Mouse (Mus musculus): ENCODE data around the gene Spata13. TPM values are rescaled to one million over a fixed set of nuclear protein-coding genes. Genes with fewer than 3 reads are reported as not detected.
A peak's percentile ranks its signal among the peaks of the same experiment; 100 is the strongest.

Gene Spata13
- polyA plus RNA-seq, 1 experiment from 2014 or later: 16.1 TPM

GRCm38 (mm10) chr14:60656701-60657085 is 22.9 kb downstream of the Spata13 start:
- Histone ChIP-seq H3K4me1 (replicated peaks; ENCODE audit: control insufficient read depth, insufficient read depth, low read length) (peaks cover 21% of the 10 kb centered on the region), H3K4me3 (ENCODE audit: low read depth, low read length) (no peak overlapping the region), H3K27ac (ENCODE audit: low read depth, low read length) (peak overlapping the region; percentile 40), H3K9ac (ENCODE audit: low read depth, low read length) (no peak overlapping the region), H3K9me3 (ENCODE audit: control insufficient read depth, low read length) (no peaks in the 10 kb centered on the region), H3K4me2 (no peak overlapping the region), H3K27me3 (replicated peaks; ENCODE audit: control insufficient read depth, insufficient read depth, low read length) (no peaks in the 10 kb centered on the region), H3K36me3 (ENCODE audit: control insufficient read depth, insufficient read depth, low read length) (no peaks in the 10 kb centered on the region)
- 82% methylated on average over 11 of the region's 11 CpGs for WGBS
- DNase-seq (ENCODE audit: low spot score): no peak
- no peak for ATAC-seq (replicated peaks; ENCODE audit: low FRiP score)

- H3K9me3 ChIP-seq (ENCODE audit: control insufficient read depth, low read length): no peaks in the 10 kb centered on the region
- DNase-seq (ENCODE audit: low spot score): no peak
- no peak overlapping the region for H3K9ac ChIP-seq (ENCODE audit: low read depth, low read length)
- no peak overlapping the region for H3K4me3 ChIP-seq (ENCODE audit: low read depth, low read length)
- no peaks in the 10 kb centered on the region for H3K36me3 ChIP-seq (ENCODE audit: control insufficient read depth, insufficient read depth, low read length)
- 66% methylated on average over 2 of the region's 2 CpGs for WGBS
- H3K27me3 ChIP-seq (replicated peaks; ENCODE audit: control insufficient read depth, insufficient read depth, low read length): no peaks in the 10 kb centered on the region
- ATAC-seq (replicated peaks; ENCODE audit: low FRiP score): no peak
- peaks cover 21% of the 10 kb centered on the region for H3K4me1 ChIP-seq (replicated peaks; ENCODE audit: control insufficient read depth, insufficient read depth, low read length)
- no peak overlapping the region for H3K27ac ChIP-seq (ENCODE audit: low read depth, low read length)
- H3K4me2 ChIP-seq: no peak overlapping the region
Measured at GRCm38 (mm10) chr14:60657891-60658290, 24.1 kb downstream of the Spata13 start.

GRCm38 (mm10) chr14:60659498-60659897 is 25.7 kb downstream of the Spata13 start:
- Histone ChIP-seq H3K27me3 (replicated peaks; ENCODE audit: control insufficient read depth, insufficient read depth, low read length) (no peaks in the 10 kb centered on the region), H3K9ac (ENCODE audit: low read depth, low read length) (no peak overlapping the region), H3K4me1 (replicated peaks; ENCODE audit: control insufficient read depth, insufficient read depth, low read length) (peaks cover 13% of the 10 kb centered on the region), H3K4me3 (ENCODE audit: low read depth, low read length) (no peak overlapping the region), H3K27ac (ENCODE audit: low read depth, low read length) (no peak overlapping the region), H3K4me2 (no peak overlapping the region), H3K9me3 (ENCODE audit: control insufficient read depth, low read length) (no peaks in the 10 kb centered on the region), H3K36me3 (ENCODE audit: control insufficient read depth, insufficient read depth, low read length) (no peaks in the 10 kb centered on the region)
- DNase-seq (ENCODE audit: low spot score): no peak
- 81% methylated on average over 8 of the region's 8 CpGs for WGBS
- ATAC-seq (replicated peaks; ENCODE audit: low FRiP score): no peak

GRCm38 (mm10) chr14:60660591-60660990 is 26.8 kb downstream of the Spata13 start:
- 87% methylated on average over 8 of the region's 8 CpGs for WGBS
- H3K27ac ChIP-seq (ENCODE audit: low read depth, low read length): no peak overlapping the region
- ATAC-seq (replicated peaks; ENCODE audit: low FRiP score): no peak
- H3K4me2 ChIP-seq: no peak overlapping the region
- H3K9ac ChIP-seq (ENCODE audit: low read depth, low read length): no peak overlapping the region
- no peak overlapping the region for H3K4me3 ChIP-seq (ENCODE audit: low read depth, low read length)
- H3K27me3 ChIP-seq (replicated peaks; ENCODE audit: control insufficient read depth, insufficient read depth, low read length): no peaks in the 10 kb centered on the region
- DNase-seq (ENCODE audit: low spot score): no peak
- H3K9me3 ChIP-seq (ENCODE audit: control insufficient read depth, low read length): no peaks in the 10 kb centered on the region
- H3K4me1 ChIP-seq (replicated peaks; ENCODE audit: control insufficient read depth, insufficient read depth, low read length): peaks cover 8% of the 10 kb centered on the region
- H3K36me3 ChIP-seq (ENCODE audit: control insufficient read depth, insufficient read depth, low read length): no peaks in the 10 kb centered on the region

GRCm38 (mm10) chr14:60661281-60661680 is 27.5 kb downstream of the Spata13 start:
- Histone ChIP-seq H3K4me2 (no peak overlapping the region), H3K27me3 (replicated peaks; ENCODE audit: control insufficient read depth, insufficient read depth, low read length) (no peaks in the 10 kb centered on the region), H3K9ac (ENCODE audit: low read depth, low read length) (no peak overlapping the region), H3K9me3 (ENCODE audit: control insufficient read depth, low read length) (no peaks in the 10 kb centered on the region), H3K36me3 (ENCODE audit: control insufficient read depth, insufficient read depth, low read length) (no peaks in the 10 kb centered on the region), H3K27ac (ENCODE audit: low read depth, low read length) (no peak overlapping the region), H3K4me3 (ENCODE audit: low read depth, low read length) (no peak overlapping the region), H3K4me1 (replicated peaks; ENCODE audit: control insufficient read depth, insufficient read depth, low read length) (peaks cover 8% of the 10 kb centered on the region; the same call in 1 of the 2 replicates)
- DNase-seq (ENCODE audit: low spot score) (no peak), ATAC-seq (replicated peaks; ENCODE audit: low FRiP score) (no peak)
- WGBS: 82% methylated on average over 5 of the region's 5 CpGs

- no peak for ATAC-seq (replicated peaks; ENCODE audit: low FRiP score)
- H3K4me2 ChIP-seq: no peak overlapping the region
- no peak for DNase-seq (ENCODE audit: low spot score)
- H3K9me3 ChIP-seq (ENCODE audit: control insufficient read depth, low read length): no peaks in the 10 kb centered on the region
- H3K9ac ChIP-seq (ENCODE audit: low read depth, low read length): no peak overlapping the region
- H3K27me3 ChIP-seq (replicated peaks; ENCODE audit: control insufficient read depth, insufficient read depth, low read length): no peaks in the 10 kb centered on the region
- WGBS: 72% methylated on average over 11 of the region's 11 CpGs
- no peak overlapping the region for H3K27ac ChIP-seq (ENCODE audit: low read depth, low read length)
- no peaks in the 10 kb centered on the region for H3K36me3 ChIP-seq (ENCODE audit: control insufficient read depth, insufficient read depth, low read length)
- no peak overlapping the region for H3K4me3 ChIP-seq (ENCODE audit: low read depth, low read length)
- 0 out of 2 replicates have a peak, but pooled peaks cover 5% of the 10 kb centered on the region for H3K4me1 ChIP-seq (replicated peaks; ENCODE audit: control insufficient read depth, insufficient read depth, low read length)
Measured at GRCm38 (mm10) chr14:60663309-60663940, 29.6 kb downstream of the Spata13 start.

GRCm38 (mm10) chr14:60664641-60665040 is 30.8 kb downstream of the Spata13 start:
- DNase-seq (ENCODE audit: low spot score) (no peak), ATAC-seq (replicated peaks; ENCODE audit: low FRiP score) (no peak)
- Histone ChIP-seq H3K4me1 (replicated peaks; ENCODE audit: control insufficient read depth, insufficient read depth, low read length) (0 out of 2 replicates have a peak, but pooled peaks cover 5% of the 10 kb centered on the region), H3K27ac (ENCODE audit: low read depth, low read length) (no peak overlapping the region), H3K4me3 (ENCODE audit: low read depth, low read length) (no peak overlapping the region), H3K9ac (ENCODE audit: low read depth, low read length) (no peak overlapping the region), H3K36me3 (ENCODE audit: control insufficient read depth, insufficient read depth, low read length) (no peaks in the 10 kb centered on the region), H3K27me3 (replicated peaks; ENCODE audit: control insufficient read depth, insufficient read depth, low read length) (no peaks in the 10 kb centered on the region), H3K4me2 (no peak overlapping the region), H3K9me3 (ENCODE audit: control insufficient read depth, low read length) (no peaks in the 10 kb centered on the region)
- WGBS: 65% methylated on average over 4 of the region's 4 CpGs

GRCm38 (mm10) chr14:60665263-60665662 is 31.5 kb downstream of the Spata13 start:
- ATAC-seq (replicated peaks; ENCODE audit: low FRiP score): no peak

GRCm38 (mm10) chr14:60666252-60666651 is 32.5 kb downstream of the Spata13 start:
- Histone ChIP-seq H3K27me3 (replicated peaks; ENCODE audit: control insufficient read depth, insufficient read depth, low read length) (no peaks in the 10 kb centered on the region), H3K27ac (ENCODE audit: low read depth, low read length) (no peak overlapping the region), H3K4me3 (ENCODE audit: low read depth, low read length) (no peak overlapping the region), H3K9ac (ENCODE audit: low read depth, low read length) (no peak overlapping the region), H3K4me1 (replicated peaks; ENCODE audit: control insufficient read depth, insufficient read depth, low read length) (peaks cover 5% of the 10 kb centered on the region; the same call in 1 of the 2 replicates), H3K4me2 (no peak overlapping the region), H3K36me3 (ENCODE audit: control insufficient read depth, insufficient read depth, low read length) (no peaks in the 10 kb centered on the region), H3K9me3 (ENCODE audit: control insufficient read depth, low read length) (no peaks in the 10 kb centered on the region)
- DNase-seq (ENCODE audit: low spot score) (no peak), ATAC-seq (replicated peaks; ENCODE audit: low FRiP score) (no peak)
- WGBS: 62% methylated on average over 7 of the region's 7 CpGs

More at GRCm38 (mm10) chr14:60665263-60665662, 31.5 kb downstream of the Spata13 start:
- Histone ChIP-seq H3K4me1 (replicated peaks; ENCODE audit: control insufficient read depth, insufficient read depth, low read length) (0 out of 2 replicates have a peak, but pooled peaks cover 5% of the 10 kb centered on the region), H3K9me3 (ENCODE audit: control insufficient read depth, low read length) (no peaks in the 10 kb centered on the region), H3K27me3 (replicated peaks; ENCODE audit: control insufficient read depth, insufficient read depth, low read length) (no peaks in the 10 kb centered on the region), H3K36me3 (ENCODE audit: control insufficient read depth, insufficient read depth, low read length) (no peaks in the 10 kb centered on the region), H3K9ac (ENCODE audit: low read depth, low read length) (no peak overlapping the region), H3K4me2 (no peak overlapping the region), H3K27ac (ENCODE audit: low read depth, low read length) (no peak overlapping the region), H3K4me3 (ENCODE audit: low read depth, low read length) (no peak overlapping the region)
- DNase-seq (ENCODE audit: low spot score): no peak
- 65% methylated on average over 6 of the region's 6 CpGs for WGBS
